Mouse (Mus musculus) kidney, postnatal 0 days (tissue): ENCODE data around the gene Fancc. TPM values are rescaled to one million over a fixed set of nuclear protein-coding genes. Genes with fewer than 3 reads are reported as not detected.

ENCODE experiments used
- ATAC-seq: fragments of 200-750 bp; cut with Nextera tagmentation; replicated peaks from 2 replicates; pipeline ENCODE4 v1.8.0; 2017; ENCODE audit warnings: low read depth, moderate number of reproducible peaks, moderate TSS enrichment, moderate library complexity; ENCODE audit not compliant: low FRiP score
- DNase-seq: peaks from one replicate; pipeline ENCODE4 v3.0.0-alpha.2; 2016; ENCODE audit warnings: low spot score
- H3K27ac ChIP-seq: fragments of 300-500 bp; sonication (generic); 2 replicates; pipeline ENCODE4 v1.5.1; 2014; ENCODE audit warnings: mild to moderate bottlenecking
- H3K27me3 ChIP-seq: fragments of 300-500 bp; sonication (generic); 2 replicates; pipeline ENCODE4 v1.6.1; 2014; ENCODE audit warnings: low read length, mixed read lengths; ENCODE audit not compliant: insufficient read depth
- H3K36me3 ChIP-seq: fragments of 300-500 bp; sonication (generic); 2 replicates; pipeline ENCODE4 v1.6.1; 2014; ENCODE audit warnings: low read length, mixed read lengths; ENCODE audit not compliant: insufficient read depth
- H3K4me1 ChIP-seq: fragments of 300-500 bp; sonication (generic); replicated peaks from 2 replicates; pipeline ENCODE4 v1.6.1; 2014; ENCODE audit warnings: antibody characterized with exemption, low read length, mixed read lengths; ENCODE audit not compliant: insufficient read depth
- H3K4me2 ChIP-seq: fragments of 300-500 bp; sonication (generic); 2 replicates; pipeline ENCODE4 v1.6.1; 2014; ENCODE audit warnings: mild to moderate bottlenecking, low read length, moderate library complexity, mixed read lengths
- H3K4me3 ChIP-seq: fragments of 300-500 bp; sonication (generic); replicated peaks from 2 replicates; pipeline ENCODE4 v1.5.1; 2014; ENCODE audit warnings: low read depth, low read length
- H3K9ac ChIP-seq: fragments of 300-500 bp; sonication (generic); 2 replicates; pipeline ENCODE4 v1.6.1; 2014; ENCODE audit warnings: low read depth, low read length
- H3K9me3 ChIP-seq: fragments of 300-500 bp; sonication (generic); replicated peaks from 2 replicates; pipeline ENCODE4 v1.6.1; 2016; ENCODE audit warnings: low read length, inconsistent platforms, mixed read lengths
- CTCF ChIP-seq: IDR thresholded peaks from 2 replicates; pipeline ENCODE4 v1.5.1; 2016; ENCODE audit warnings: antibody characterized with exemption, low read depth, mild to moderate bottlenecking, moderate library complexity
- WGBS: fragments of 180-500 bp; shearing (Covaris S2); extraction: QIAGEN DNeasy Blood & Tissue Kit; methylation state at CpG from one replicate; pipeline ENCODE4 v1.1.7; 2014; 5-methylcytosine and 5-hydroxymethylcytosine counted together
- polyA plus RNA-seq: library from polyadenylated mRNA; unstranded; fragments of >200 nt; fragmentation: Nextera tagmentation; extraction: Ambion mirVana; gene quantifications from 2 replicates; pipeline ENCODE4 v1.2.1, GENCODE M21; 2015

Fancc gene
- polyA plus RNA-seq, 1 experiment from 2014 or later: 16.2 TPM

DNA sequence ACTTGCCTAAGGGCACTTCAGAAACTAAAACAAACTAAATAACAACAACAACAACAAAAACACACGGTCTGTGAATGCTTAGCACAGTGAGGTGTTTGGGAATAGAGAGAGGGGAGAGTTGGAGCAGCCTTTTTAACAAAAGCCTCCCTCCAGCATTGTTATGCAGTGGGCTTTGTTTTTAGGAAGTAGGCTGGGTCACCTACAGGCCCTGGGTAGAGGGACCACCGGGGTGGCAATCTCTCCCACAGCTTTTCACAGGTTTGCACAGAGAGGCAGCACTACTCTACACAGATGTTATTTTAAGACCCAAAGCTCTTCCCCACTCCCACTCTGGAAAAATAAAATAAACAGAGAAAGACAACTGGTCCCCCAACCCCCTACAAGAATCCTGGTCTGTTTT lies 31.8 kb upstream of the Fancc start:
- Histone ChIP-seq H3K4me2 (no peak overlapping the region), H3K4me1 (peaks cover 26% of the 10 kb centered on the region), H3K27ac (no peak overlapping the region), H3K4me3 (no peak overlapping the region), H3K9ac (no peak overlapping the region), H3K27me3 (no peaks in the 10 kb centered on the region), H3K9me3 (no peaks in the 10 kb centered on the region), H3K36me3 (peaks cover 51% of the 10 kb centered on the region)
- no peak for TF ChIP-seq CTCF
- no peak; the same call in 1 of the 2 replicates for ATAC-seq
- DNase-seq: no peak
- WGBS: 10% methylated on average over 2 of the region's 2 CpGs

DNA sequence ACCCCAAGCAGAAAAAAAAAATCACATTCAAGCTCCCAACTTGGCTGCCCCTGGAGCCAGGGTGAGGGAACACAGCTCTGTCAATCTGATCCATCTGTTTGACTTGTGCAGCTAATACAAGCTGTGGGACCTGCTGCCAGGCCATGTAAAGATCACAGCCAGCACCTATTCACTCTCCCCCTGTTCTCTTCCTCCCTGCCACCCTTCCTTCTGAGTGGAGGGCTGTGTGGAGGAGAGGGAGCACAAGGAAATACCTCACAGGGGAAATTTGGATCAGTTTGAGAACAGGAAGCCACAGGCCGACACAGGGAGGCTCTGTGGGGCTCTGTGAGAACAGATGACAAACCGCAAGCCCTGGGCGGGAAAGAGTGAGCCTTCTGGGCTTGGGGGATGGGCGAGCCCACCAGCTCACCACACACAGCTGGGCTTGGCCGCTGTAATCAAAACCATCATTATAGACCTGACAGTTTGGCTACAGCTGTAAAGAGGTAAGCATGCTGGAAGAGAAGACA lies 31.1 kb upstream of the Fancc start:
- WGBS: 23% methylated on average over 5 of the region's 5 CpGs
- 0 out of 2 replicates have a peak, but pooled peaks have one; percentile 12 for ATAC-seq
- Histone ChIP-seq H3K4me2 (no peak overlapping the region), H3K4me3 (no peak overlapping the region), H3K9me3 (no peaks in the 10 kb centered on the region), H3K27ac (no peak overlapping the region), H3K36me3 (peaks cover 46% of the 10 kb centered on the region), H3K27me3 (no peaks in the 10 kb centered on the region), H3K4me1 (peaks cover 26% of the 10 kb centered on the region), H3K9ac (no peak overlapping the region)
- no peak for TF ChIP-seq CTCF
- DNase-seq: peak; percentile 56

DNA sequence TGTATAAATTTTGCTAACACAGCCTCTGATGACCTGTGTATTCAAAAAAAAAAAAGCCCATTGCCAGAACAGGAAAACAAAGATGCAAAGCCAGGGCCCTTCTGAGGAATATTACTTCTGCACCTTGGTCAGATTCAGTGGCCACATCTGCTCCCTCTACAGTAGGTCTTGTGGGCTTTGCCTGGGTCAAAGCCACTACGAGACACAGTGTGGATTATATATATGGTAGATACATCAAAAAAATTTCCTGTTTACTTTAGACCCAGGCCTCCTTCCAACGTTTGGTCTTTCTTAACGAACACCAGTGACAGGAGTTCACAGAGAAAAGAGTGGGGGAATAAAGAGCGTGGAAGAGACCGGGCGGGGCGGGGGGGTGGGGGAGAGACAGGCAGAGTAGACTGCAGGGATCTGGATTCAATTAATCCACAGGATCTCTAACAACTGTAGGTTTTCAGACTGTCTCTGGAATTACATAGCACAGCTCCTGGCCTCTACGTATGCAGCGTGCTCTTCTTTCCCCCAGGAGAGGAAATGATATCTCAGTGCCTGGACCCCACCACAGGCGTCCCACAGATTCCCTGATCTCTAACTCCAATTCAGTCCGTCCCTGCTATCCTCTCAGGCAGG lies 28.6 kb upstream of the Fancc start:
- Histone ChIP-seq H3K9me3 (no peaks in the 10 kb centered on the region), H3K27me3 (no peaks in the 10 kb centered on the region), H3K4me2 (no peak overlapping the region), H3K4me1 (peaks cover 26% of the 10 kb centered on the region), H3K36me3 (peaks cover 41% of the 10 kb centered on the region; the same call in 1 of the 2 replicates), H3K9ac (no peak overlapping the region), H3K27ac (peak overlapping the region; percentile 55; the same call in 1 of the 2 replicates), H3K4me3 (no peak overlapping the region)
- TF ChIP-seq CTCF: no peak
- 60% methylated on average over 11 of the region's 11 CpGs for WGBS
- ATAC-seq: no peak
- DNase-seq: peak; percentile 69

DNA sequence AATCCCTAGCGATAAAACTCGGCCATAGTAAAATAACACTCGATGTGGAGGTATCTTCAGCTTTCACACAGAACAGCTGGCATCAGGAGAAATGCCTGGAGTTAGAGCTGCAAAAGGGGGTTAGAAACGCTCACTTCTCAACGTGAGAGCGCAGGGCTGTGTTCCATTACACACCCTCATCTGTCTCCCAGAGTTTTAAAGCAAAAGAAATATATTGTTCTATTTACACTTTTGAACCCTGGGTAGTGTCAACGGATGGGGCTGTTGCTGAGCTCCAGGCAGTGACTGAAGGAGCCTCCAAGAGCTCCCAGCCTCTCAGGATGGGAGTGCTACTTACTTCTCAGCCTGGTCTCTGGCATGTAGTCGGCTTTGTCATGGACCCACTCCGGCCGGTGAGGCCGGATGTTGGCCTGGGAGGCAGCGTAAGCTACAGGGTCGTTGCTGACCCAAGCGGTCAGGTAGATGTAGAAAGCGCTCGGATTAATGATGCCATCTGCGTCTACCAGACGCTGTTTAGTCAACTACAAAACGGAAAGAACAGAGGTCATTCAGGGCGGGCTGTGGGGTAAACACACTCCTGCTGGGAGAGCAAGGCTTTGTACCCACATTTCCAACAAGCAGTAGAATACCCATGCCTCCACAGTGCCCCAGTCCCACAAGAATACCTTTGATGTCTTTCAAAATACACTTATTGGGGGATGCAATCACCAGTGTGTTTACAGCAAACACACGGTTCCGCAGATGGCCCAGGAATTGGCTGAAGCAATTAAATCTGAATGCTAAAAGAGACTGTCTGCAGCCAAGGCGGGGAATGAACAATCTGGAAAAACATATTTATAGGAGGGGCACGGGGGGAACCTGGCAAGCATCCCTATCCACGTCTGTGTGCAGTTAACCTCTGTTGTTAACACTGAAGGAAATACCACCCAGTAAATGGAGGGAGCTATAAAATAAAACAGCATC lies 27.8 kb upstream of the Fancc start:
- peak; percentile 60 for DNase-seq
- no peak for TF ChIP-seq CTCF
- Histone ChIP-seq H3K27ac (peak overlapping the region; percentile 50; the same call in 1 of the 2 replicates), H3K9me3 (no peaks in the 10 kb centered on the region), H3K4me3 (no peak overlapping the region), H3K4me1 (peaks cover 26% of the 10 kb centered on the region), H3K27me3 (no peaks in the 10 kb centered on the region), H3K36me3 (peaks cover 48% of the 10 kb centered on the region), H3K9ac (no peak overlapping the region), H3K4me2 (no peak overlapping the region)
- 0 out of 2 replicates have a peak, but pooled peaks have one; percentile 22 for ATAC-seq
- 53% methylated on average over 25 of the region's 25 CpGs for WGBS

DNA sequence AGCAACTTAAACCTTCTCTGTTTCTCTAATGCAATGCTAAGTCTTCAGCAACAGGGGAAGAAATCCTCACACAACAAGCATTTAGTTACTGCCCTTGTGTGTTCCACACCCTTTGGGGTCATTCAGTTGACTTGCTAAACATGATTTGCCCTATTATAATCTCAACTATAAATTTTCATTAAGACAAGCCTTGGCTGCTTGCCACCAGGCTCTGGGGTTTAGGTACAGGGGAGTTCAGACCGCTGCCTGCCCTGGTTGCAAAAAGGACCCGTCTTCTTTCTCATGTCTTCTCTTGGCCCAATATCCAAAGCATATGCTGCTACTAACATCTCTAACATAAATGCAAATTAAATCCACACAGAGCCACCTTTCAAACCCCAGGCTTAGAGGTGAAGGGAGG lies 27.0 kb upstream of the Fancc start:
- H3K9me3 ChIP-seq: no peaks in the 10 kb centered on the region
- H3K4me1 ChIP-seq: peaks cover 23% of the 10 kb centered on the region
- no peaks in the 10 kb centered on the region for H3K27me3 ChIP-seq
- H3K9ac ChIP-seq: no peak overlapping the region
- H3K4me3 ChIP-seq: no peak overlapping the region
- no peak overlapping the region for H3K27ac ChIP-seq
- peaks cover 57% of the 10 kb centered on the region for H3K36me3 ChIP-seq
- DNase-seq: peak; percentile 46
- no peak for TF ChIP-seq CTCF
- ATAC-seq: no peak
- H3K4me2 ChIP-seq: no peak overlapping the region
- 49% methylated on average over 2 of the region's 2 CpGs for WGBS

DNA sequence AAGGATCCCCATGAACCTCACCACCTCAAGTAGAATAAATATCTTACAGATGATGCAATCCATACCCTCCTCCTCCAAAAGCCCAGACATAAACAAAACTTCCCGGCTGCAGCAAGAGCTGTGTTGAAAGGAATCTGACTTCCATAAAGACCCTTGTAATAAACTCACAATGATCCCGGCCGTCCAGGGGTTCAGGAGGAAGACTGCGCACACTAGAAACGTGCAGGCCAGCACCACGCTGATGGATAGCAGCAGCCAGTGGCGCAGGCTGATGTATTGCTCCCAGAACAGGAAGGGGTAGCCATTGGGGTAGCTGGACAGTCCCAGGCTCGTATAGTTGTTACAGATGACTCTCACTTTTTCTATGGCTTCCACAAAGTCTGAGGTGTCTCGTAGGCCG lies 25.8 kb upstream of the Fancc start:
- DNase-seq (no peak), ATAC-seq (no peak)
- no peak overlapping the region for H3K9ac ChIP-seq

More for the DNA sequence above, 25.8 kb upstream of the Fancc start:
- Histone ChIP-seq H3K4me3 (no peak overlapping the region), H3K4me1 (0 out of 2 replicates have a peak, but pooled peaks cover 12% of the 10 kb centered on the region), H3K27ac (no peak overlapping the region), H3K36me3 (peaks cover 66% of the 10 kb centered on the region), H3K9me3 (no peaks in the 10 kb centered on the region), H3K27me3 (no peaks in the 10 kb centered on the region), H3K4me2 (no peak overlapping the region)
- TF ChIP-seq CTCF: no peak
- 61% methylated on average over 10 of the region's 10 CpGs for WGBS
